Mouse (Mus musculus): Measurements from ENCODE around the gene Kcnq5. TPM values are rescaled to one million over a fixed set of nuclear protein-coding genes. Genes with fewer than 3 reads are reported as not detected.
A peak's percentile ranks its signal among the peaks of the same experiment; 100 is the strongest.
"Not testable (repeated sequence)": the region's sequence is repeated elsewhere in the genome, so short reads cannot be mapped to it uniquely, and the experiment has no call there.

The Kcnq5 gene
- total RNA-seq, 2 experiments from 2014 or later = 2.1 to 3.0 TPM

- DNase-seq = no peak
- intact Hi-C loops (cut with DNase I) = no loop called here
Measured at GRCm38 (mm10) chr1:21868484-21868883, 93.3 kb downstream of the Kcnq5 start.

- no peak for DNase-seq
- intact Hi-C loops (cut with DNase I) = no loop called here
Measured at GRCm38 (mm10) chr1:21856399-21856798, 105.3 kb downstream of the Kcnq5 start.

GRCm38 (mm10) chr1:21838534-21838933, 123.2 kb downstream of the Kcnq5 start:
- DNase-seq = no peak
- intact Hi-C loops (cut with DNase I) = loop anchor here (10.0 kb wide), 1 partner anchor 204 kb away; no protein-coding TSS in a partner anchor

- DNase-seq = no peak
- intact Hi-C loops (cut with DNase I) = loop anchor here (10.0 kb wide), 1 partner anchor 203 kb away; no protein-coding TSS in a partner anchor
Measured at GRCm38 (mm10) chr1:21837387-21837786, 124.4 kb downstream of the Kcnq5 start.

GRCm38 (mm10) chr1:21836337-21836736, 125.4 kb downstream of the Kcnq5 start:
- intact Hi-C loops (cut with DNase I) = loop anchor here (10.0 kb wide), 1 partner anchor 202 kb away; no protein-coding TSS in a partner anchor

GRCm38 (mm10) chr1:21829909-21830455, 131.8 kb downstream of the Kcnq5 start:
- intact Hi-C loops (cut with DNase I) = loop anchor here (10.0 kb wide), 1 partner anchor 195 kb away; no protein-coding TSS in a partner anchor
- DNase-seq = peak; percentile 9 to 23

More at GRCm38 (mm10) chr1:21836337-21836736, 125.4 kb downstream of the Kcnq5 start:
- no peak for DNase-seq

GRCm38 (mm10) chr1:21820066-21820630, 141.6 kb downstream of the Kcnq5 start:
- DNase-seq = no peak
- intact Hi-C loops (cut with DNase I) = no loop called here

- DNase-seq = no peak
- intact Hi-C loops (cut with DNase I) = no loop called here
Measured at GRCm38 (mm10) chr1:21805064-21805463, 156.7 kb downstream of the Kcnq5 start.

GRCm38 (mm10) chr1:21804477-21804866, 157.3 kb downstream of the Kcnq5 start:
- intact Hi-C loops (cut with DNase I) = no loop called here
- DNase-seq = no peak

- intact Hi-C loops (cut with DNase I) = no loop called here
Measured at GRCm38 (mm10) chr1:21803751-21804476, 157.8 kb downstream of the Kcnq5 start.

GRCm38 (mm10) chr1:21780746-21781145, 181.0 kb downstream of the Kcnq5 start:
- intact Hi-C loops (cut with DNase I) = no loop called here
- DNase-seq = no peak

More at GRCm38 (mm10) chr1:21803751-21804476, 157.8 kb downstream of the Kcnq5 start:
- DNase-seq = no peak

GRCm38 (mm10) chr1:21777560-21777959, 184.2 kb downstream of the Kcnq5 start:
- no peak for DNase-seq
- intact Hi-C loops (cut with DNase I) = no loop called here

GRCm38 (mm10) chr1:21773931-21774330, 187.8 kb downstream of the Kcnq5 start:
- DNase-seq = no peak
- intact Hi-C loops (cut with DNase I) = no loop called here

- intact Hi-C loops (cut with DNase I) = no loop called here
- no peak for DNase-seq
Measured at GRCm38 (mm10) chr1:21770494-21770893, 191.2 kb downstream of the Kcnq5 start.

GRCm38 (mm10) chr1:21749297-21749696, 212.4 kb downstream of the Kcnq5 start:
- intact Hi-C loops (cut with DNase I) = no loop called here
- DNase-seq = no peak

- DNase-seq = no peak
- intact Hi-C loops (cut with DNase I) = no loop called here
Measured at GRCm38 (mm10) chr1:21729131-21729530, 232.6 kb downstream of the Kcnq5 start.

- intact Hi-C loops (cut with DNase I) = not testable (repeated sequence)
Measured at GRCm38 (mm10) chr1:21723231-21723630, 238.5 kb downstream of the Kcnq5 start.

GRCm38 (mm10) chr1:21721246-21721645, 240.5 kb downstream of the Kcnq5 start:
- intact Hi-C loops (cut with DNase I) = no loop called here
- no peak for DNase-seq

More at GRCm38 (mm10) chr1:21723231-21723630, 238.5 kb downstream of the Kcnq5 start:
- DNase-seq = not testable (repeated sequence)

GRCm38 (mm10) chr1:21714816-21715215, 246.9 kb downstream of the Kcnq5 start:
- no peak for DNase-seq
- intact Hi-C loops (cut with DNase I) = no loop called here

- DNase-seq = no peak
- intact Hi-C loops (cut with DNase I) = no loop called here
Measured at GRCm38 (mm10) chr1:21712711-21713110, 249.0 kb downstream of the Kcnq5 start.

- DNase-seq = no peak
- intact Hi-C loops (cut with DNase I) = no loop called here
Measured at GRCm38 (mm10) chr1:21690458-21690857, 271.3 kb downstream of the Kcnq5 start.

GRCm38 (mm10) chr1:21688918-21689317, 272.8 kb downstream of the Kcnq5 start:
- DNase-seq = no peak
- intact Hi-C loops (cut with DNase I) = no loop called here
